Mouse (Mus musculus) lung, postnatal 14 days (tissue): ENCODE results near the gene Gnb2.

ENCODE experiments used
- DNase-seq: peaks from one replicate; pipeline ENCODE4 v3.0.0; 2021

The Gnb2 gene

DNA sequence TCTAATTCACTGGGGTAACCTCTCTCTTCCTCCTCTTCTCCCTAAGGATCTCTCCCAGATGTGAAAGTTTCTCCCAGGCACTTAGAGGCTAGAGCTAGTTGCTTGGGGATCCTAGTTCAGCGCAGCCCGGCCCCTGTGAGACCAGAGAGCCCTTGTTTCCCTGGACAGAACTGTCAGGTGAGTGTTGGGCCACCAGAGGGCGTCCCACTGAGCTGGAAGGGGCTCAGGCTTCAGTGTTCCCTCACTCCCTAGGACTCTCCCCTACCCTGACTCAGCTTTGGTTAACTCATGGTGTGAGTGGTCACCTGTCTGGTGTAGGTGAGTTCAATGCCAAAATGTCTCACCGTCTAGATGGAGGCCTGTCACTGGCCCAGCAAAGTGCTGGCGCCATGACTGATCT lies 14.9 kb downstream of the Gnb2 start, which contains the start of gene Gigyf1:
Gene Gigyf1, plus strand, starts transcription at position 113 of the 400 bp plus-strand sequence.
- DNase-seq: peak; percentile 49

- DNase-seq: no peak
Measured at GRCm38 (mm10) chr5:137514811-137515210, 18.5 kb downstream of the Gnb2 start.

DNA sequence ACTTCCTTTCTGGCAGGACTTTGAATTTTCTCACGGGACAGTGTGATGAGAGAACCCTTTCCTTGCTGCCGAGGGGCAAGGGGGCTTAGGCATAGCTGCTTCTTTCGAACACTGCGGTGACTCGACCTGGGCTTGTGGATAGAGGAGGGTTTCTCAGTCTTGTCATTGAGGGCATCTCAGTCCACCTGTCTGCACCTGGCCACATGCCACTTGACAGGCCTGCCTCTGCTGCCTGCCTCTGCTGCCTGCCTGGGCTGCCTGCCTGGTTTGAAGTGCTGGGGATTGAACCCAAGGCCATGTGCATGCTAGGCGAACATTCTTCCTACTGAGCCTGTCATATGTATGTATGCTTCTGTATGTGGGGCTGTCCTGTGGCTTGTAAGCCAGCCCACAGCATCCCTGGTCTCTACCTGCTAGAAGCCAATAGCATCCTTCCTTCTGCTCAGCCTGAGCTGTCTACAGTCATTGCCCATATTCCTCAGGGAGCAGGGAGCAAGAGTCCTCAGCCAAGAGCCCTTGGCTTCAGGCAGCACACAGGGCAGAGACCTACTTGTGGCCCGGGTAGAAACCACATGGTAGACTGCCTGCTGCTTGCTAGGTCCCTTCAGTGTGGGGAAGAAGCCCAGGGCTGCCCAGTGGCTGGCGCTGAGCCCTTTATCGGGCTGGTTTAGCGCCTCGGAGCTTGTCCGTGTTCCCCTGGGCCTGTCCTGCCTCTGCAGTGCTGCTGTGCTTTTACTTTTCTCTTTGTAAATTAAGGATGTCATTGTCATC lies 19.2 kb downstream of the Gnb2 start:
- no peak for DNase-seq

- peak; percentile 56 for DNase-seq
Measured at GRCm38 (mm10) chr5:137512847-137513794, 20.2 kb downstream of the Gnb2 start.

DNA sequence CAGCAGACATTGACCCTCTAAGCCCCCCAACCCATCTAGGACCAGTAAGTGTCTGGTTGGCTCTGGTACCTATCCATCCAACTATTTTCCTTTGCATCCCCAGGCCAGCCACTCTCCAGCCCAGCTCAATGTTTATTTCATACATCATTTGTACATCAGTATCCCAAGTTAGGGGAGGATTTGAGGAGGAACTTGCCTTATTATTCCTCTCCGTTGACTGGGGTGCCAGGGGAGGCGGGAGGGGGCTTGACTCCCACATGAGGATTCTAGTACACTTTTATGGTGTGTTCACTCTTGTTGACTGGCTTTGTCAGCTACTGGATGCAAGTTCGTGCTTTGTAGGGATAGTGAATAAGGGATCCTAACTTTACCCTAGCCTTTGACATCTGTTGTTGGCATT lies 21.6 kb downstream of the Gnb2 start:
- no peak for DNase-seq

GRCm38 (mm10) chr5:137510573-137511390 lies 22.5 kb downstream of the Gnb2 start:
- no peak for DNase-seq

GRCm38 (mm10) chr5:137510014-137510501 lies 23.3 kb downstream of the Gnb2 start:
- DNase-seq: peak; percentile 78

- no peak for DNase-seq
Measured at GRCm38 (mm10) chr5:137504041-137504440, 29.3 kb downstream of the Gnb2 start.

GRCm38 (mm10) chr5:137502667-137503110 lies 30.6 kb downstream of the Gnb2 start:
- peak; percentile 89 for DNase-seq

DNA sequence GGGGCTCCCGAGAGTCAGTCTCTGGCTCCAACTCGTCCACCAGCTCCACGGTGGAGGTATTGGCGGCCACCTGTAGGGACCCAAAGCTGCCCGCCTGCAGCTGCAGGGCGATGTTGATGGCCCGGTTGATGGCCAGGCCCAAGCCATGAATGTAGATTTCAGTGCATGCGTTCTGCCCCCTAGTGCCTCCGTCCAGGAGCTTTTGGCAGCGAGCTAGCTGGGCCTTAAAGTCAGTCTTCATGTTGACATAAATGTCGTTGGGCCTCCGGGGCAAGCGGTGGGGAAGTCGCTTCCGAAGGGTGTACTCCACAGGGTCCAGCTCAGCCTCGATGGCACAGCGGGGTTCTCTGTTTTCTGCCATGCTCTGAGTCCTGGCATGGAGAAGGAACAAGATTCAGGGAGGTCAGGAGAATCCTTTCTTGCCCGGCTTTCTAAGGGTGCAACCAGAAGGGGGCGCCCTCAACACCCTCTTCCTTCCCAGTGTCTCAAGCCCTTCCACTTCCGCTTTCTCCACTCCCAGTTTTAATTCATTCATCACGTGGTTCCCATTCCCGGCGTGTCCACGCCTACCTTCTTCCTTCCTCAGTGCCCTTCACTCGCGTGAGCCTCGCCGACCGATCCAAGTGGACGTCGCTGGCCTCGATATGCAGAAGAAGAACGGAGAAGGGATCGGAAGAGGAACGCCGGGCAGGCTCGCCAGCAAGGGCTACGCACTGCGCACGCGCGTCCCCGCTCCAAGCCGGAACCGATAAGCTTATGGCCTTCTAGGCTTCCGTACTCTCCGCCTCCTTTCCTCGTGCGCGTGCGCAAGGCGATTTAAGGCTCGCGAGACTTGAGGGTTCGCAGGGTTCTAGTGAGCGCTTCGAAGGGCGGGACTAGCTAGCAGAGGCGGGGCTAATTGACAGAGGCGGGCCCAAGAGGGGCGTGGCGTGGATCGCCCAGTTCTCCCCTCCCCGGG lies 31.3 kb downstream of the Gnb2 start, which contains the start of gene Pop7:
Gene Pop7, minus strand, starts transcription at position 810 of the 958 bp plus-strand sequence.
- peak; percentile 100 for DNase-seq

DNA sequence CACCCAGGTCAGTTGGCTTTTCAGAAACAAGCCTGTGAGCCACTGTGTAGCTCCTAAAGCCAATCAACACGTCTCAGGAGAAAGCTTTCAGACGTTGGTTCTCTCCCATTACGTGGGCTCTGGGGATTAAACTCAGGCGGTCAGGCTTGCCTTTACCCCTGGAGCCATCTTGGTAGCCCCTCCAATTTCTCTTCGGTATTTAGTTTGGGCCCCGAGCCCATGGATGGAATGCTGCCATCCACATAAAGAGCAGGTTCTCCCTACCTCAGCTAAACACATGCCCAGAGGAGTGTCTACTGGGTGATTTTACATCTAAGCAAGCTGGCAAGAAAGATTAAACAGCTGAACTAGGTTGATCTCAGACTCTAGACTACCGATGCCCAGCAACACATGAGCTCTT lies 33.1 kb downstream of the Gnb2 start:
- no peak for DNase-seq

DNA sequence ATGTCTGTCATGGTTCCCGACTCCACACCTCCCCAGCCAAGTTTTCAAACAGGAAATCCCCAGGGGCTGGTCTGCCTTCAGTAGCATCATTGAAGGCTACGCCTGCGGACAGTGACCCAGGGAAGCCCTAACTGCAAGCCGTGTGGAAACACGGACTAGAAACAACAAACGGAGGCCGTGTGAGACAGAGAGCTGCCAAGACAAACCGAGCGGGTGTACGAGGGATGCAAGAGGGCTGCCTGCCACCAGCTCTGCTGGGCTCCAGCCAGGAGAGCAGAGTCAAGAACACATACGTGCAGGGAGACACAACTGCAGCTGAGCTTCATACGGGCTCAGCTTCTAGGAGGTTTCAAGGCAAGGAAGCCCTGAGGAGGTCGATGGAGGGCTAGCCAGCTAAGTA lies 39.5 kb downstream of the Gnb2 start:
- peak; percentile 29 for DNase-seq

DNA sequence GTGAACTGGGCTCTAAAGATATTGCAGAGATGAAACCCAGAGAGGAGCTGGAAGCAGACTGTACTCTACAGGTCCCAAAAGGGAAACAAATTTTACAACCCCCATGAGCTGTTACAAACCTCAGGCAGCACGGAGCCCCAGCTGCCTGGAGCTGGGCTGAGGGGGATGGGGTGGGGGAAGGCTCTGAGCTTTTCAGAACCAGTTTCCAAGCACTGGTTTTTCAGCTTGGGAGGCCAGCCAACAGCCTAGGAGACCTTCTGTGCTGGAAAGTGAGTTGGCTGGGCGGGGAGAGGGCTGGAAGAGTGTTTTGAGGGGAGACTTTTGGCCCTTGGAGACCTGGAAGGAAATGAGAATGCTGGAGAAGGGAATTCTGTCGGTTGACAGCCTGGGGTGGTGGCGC lies 41.8 kb downstream of the Gnb2 start:
- DNase-seq: peak; percentile 45

DNA sequence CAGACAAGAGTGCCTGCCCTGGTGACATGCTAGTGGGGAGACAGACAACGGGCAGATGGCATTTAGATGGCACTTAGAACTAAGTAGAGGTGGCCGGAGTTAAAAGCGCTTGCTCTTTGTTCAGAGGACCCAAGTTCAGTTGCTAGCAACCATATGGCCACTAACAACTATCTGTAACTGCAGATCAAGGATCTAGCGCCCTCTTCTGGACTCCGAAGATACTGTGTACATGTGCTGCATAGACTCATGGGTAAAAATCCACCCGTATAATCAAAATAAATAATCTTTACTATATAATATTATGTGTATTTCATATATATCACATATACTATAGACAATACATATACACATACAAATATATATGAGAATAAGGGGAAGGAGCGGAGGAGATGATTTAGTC lies 45.7 kb downstream of the Gnb2 start:
- DNase-seq: no peak

DNA sequence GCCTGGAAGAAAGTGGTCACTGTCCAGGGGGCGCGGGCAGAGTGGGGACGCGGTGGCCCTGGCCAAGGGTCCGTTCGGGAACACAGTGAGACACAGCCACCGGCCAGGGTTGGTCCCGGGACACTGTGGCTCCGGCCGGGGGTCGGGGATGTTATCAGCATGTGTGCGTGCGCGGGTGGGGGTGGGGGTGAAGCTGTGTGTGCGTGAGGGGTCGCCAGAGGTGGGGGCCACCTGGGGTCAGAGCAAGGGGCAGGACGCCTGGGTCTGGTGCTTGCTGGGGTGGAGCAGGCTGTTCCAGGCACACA lies 47.5 kb downstream of the Gnb2 start:
- no peak for DNase-seq

DNA sequence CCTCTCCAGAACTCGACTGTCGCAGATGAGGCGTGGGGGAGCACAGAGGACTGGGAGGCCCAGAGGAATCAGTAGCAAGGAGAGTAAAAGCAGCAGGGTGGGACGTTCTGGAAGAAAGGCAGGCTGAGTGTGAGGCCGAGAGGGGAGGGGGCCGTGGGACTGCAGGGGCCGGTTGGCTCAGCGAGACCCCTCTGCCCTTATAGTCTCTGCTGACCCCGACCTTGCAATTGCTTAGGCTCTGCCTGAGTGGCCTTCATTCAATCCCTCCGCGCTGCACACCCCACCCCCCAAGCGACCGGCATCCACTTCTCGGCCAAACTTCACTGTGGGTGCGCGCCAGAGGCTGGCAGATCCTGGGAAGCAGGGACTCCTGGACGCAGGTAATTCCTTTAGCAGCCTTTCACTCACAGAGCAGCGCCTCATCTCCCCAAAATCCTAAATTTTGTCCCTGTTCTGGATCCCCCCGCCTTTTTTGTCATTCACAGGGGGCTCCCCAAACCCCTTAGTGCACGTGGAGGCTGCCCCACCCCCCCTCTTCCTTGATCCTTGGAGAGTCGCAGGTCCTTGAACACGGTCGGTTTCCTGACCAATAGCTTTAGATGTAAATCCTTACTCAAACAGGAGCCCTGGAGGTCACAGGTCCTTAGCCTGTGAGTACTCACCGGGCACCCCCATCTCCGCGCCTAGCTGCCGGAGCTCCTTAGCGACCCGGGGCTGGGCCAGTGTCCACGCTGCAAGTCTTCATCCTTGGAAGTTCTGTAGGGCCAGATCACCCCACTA lies 48.0 kb downstream of the Gnb2 start:
- no peak for DNase-seq

GRCm38 (mm10) chr5:137481897-137482296 lies 51.4 kb downstream of the Gnb2 start:
- DNase-seq: no peak

- DNase-seq: peak; percentile 90
Measured at GRCm38 (mm10) chr5:137481138-137481537, 52.2 kb downstream of the Gnb2 start.
